Mouse (Mus musculus): Measurements from ENCODE around the gene Pla2g1b.
"Not testable (repeated sequence)": the region's sequence is repeated elsewhere in the genome, so short reads cannot be mapped to it uniquely, and the experiment has no call there.

Gene Pla2g1b

GRCm38 (mm10) chr5:115503035-115503434 is 37.0 kb downstream of the Pla2g1b start:
- no peak for DNase-seq (ENCODE audit: low read depth in 2 of 2, low spot score in 2 of 2)

- DNase-seq (ENCODE audit: low read depth in 2 of 2, low spot score in 2 of 2) = not testable (repeated sequence)
Observed at GRCm38 (mm10) chr5:115505617-115506016, 39.6 kb downstream of the Pla2g1b start.

GRCm38 (mm10) chr5:115506454-115507201 is 40.6 kb downstream of the Pla2g1b start, which contains the start of gene Pxn:
Gene Pxn (plus strand): TSS chr5:115506676.
- DNase-seq (ENCODE audit: low read depth in 2 of 2, low spot score in 2 of 2) = peak; percentile 95 to 96

GRCm38 (mm10) chr5:115507267-115507980 is 41.4 kb downstream of the Pla2g1b start:
- DNase-seq (ENCODE audit: low read depth in 2 of 2, low spot score in 2 of 2) = no peak

GRCm38 (mm10) chr5:115507981-115508858 is 42.2 kb downstream of the Pla2g1b start:
- no peak for DNase-seq (ENCODE audit: low read depth in 2 of 2, low spot score in 2 of 2)

- DNase-seq (ENCODE audit: low read depth in 2 of 2, low spot score in 2 of 2) = no peak
Observed at GRCm38 (mm10) chr5:115508859-115509147, 42.7 kb downstream of the Pla2g1b start.

- DNase-seq (ENCODE audit: low read depth in 2 of 2, low spot score in 2 of 2) = no peak
Observed at GRCm38 (mm10) chr5:115509321-115509761, 43.3 kb downstream of the Pla2g1b start.

- no peak for DNase-seq (ENCODE audit: low read depth in 2 of 2, low spot score in 2 of 2)
Observed at GRCm38 (mm10) chr5:115509790-115510689, 44.0 kb downstream of the Pla2g1b start.

GRCm38 (mm10) chr5:115512375-115512774 is 46.3 kb downstream of the Pla2g1b start:
- DNase-seq (ENCODE audit: low read depth in 2 of 2, low spot score in 2 of 2) = no peak

- DNase-seq (ENCODE audit: low read depth in 2 of 2, low spot score in 2 of 2) = no peak
Observed at GRCm38 (mm10) chr5:115513246-115513645, 47.2 kb downstream of the Pla2g1b start.

- no peak for DNase-seq (ENCODE audit: low read depth in 2 of 2, low spot score in 2 of 2)
Observed at GRCm38 (mm10) chr5:115513721-115514120, 47.7 kb downstream of the Pla2g1b start.

GRCm38 (mm10) chr5:115514346-115514745 is 48.3 kb downstream of the Pla2g1b start:
- DNase-seq (ENCODE audit: low read depth in 2 of 2, low spot score in 2 of 2) = no peak

- DNase-seq (ENCODE audit: low read depth in 2 of 2, low spot score in 2 of 2) = no peak
Observed at GRCm38 (mm10) chr5:115514896-115515587, 49.0 kb downstream of the Pla2g1b start.

- peak in 1 of 2 experiments; percentile 25 for DNase-seq (ENCODE audit: low read depth in 2 of 2, low spot score in 2 of 2)
Observed at GRCm38 (mm10) chr5:115516081-115516907, 50.2 kb downstream of the Pla2g1b start.

GRCm38 (mm10) chr5:115516908-115517307 is 50.8 kb downstream of the Pla2g1b start:
- DNase-seq (ENCODE audit: low read depth in 2 of 2, low spot score in 2 of 2) = no peak

- no peak for DNase-seq (ENCODE audit: low read depth in 2 of 2, low spot score in 2 of 2)
Observed at GRCm38 (mm10) chr5:115517501-115517900, 51.4 kb downstream of the Pla2g1b start.

GRCm38 (mm10) chr5:115518214-115518613 is 52.2 kb downstream of the Pla2g1b start:
- DNase-seq (ENCODE audit: low read depth in 2 of 2, low spot score in 2 of 2) = not testable (repeated sequence)

- DNase-seq (ENCODE audit: low read depth in 2 of 2, low spot score in 2 of 2) = no peak
Observed at GRCm38 (mm10) chr5:115520325-115520869, 54.3 kb downstream of the Pla2g1b start.
